Mouse (Mus musculus): ENCODE data around the gene Nt5dc2.

DNA sequence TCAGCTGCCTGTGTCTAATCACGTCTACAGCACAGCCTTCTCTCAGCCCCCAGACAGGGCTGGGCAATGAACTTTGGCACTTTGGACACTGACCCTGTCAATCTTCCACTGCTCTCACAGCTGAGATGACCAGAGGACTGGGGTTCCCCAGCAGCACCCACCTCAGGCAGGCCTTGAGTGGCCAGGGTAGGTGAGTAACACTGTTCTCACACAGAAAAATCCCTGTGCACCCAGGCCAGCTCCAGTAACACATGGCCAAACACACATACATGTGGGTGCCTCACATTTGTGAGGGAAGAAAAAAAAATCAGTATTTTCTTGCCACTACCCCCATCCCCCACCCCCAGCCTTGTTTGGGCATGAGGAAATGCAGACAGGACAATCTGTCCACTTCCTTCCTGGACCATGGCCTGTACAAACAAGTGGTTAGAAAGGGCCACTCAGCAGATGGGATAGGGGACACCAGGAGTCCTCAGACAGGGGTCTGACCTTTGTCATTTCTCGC, 52.0 kb downstream of the Nt5dc2 start:
- TF ChIP-seq CTCF (IDR thresholded peaks at IDR 0.05; ENCODE audit: control insufficient read depth, insufficient read depth, insufficient read length) (no peak), FOSL1 (IDR thresholded peaks at IDR 0.05; ENCODE audit: insufficient read depth, low read length, poor library complexity, severe bottlenecking) (no peak), USF1 (IDR thresholded peaks at IDR 0.05; ENCODE audit: low read depth) (no peak), MYOD1 (IDR thresholded peaks at IDR 0.05; ENCODE audit: control insufficient read depth, insufficient read length, low read depth) (no peak), MAX (IDR thresholded peaks at IDR 0.05) (no peak), CEBPB (IDR thresholded peaks at IDR 0.05; ENCODE audit: low read depth) (no peak)

Data from C2C12 (cell line).